Mouse (Mus musculus) cerebellum, adult 2 months (tissue): ENCODE data around the gene Rgs9bp.

Source experiments
- CTCF ChIP-seq: fragments of 200-500 bp; IDR thresholded peaks from 2 replicates; pipeline ENCODE4 v1.5.1; 2011; ENCODE audit warnings: low read depth, mild to moderate bottlenecking, control low read depth, low read length, moderate library complexity, borderline replicate concordance; ENCODE audit not compliant: insufficient read depth
- POLR2A ChIP-seq: fragments of 200-500 bp; IDR thresholded peaks from 2 replicates; pipeline ENCODE4 v1.6.1; 2011; ENCODE audit warnings: low read length, control low read depth, borderline replicate concordance; ENCODE audit not compliant: insufficient read depth

DNA sequence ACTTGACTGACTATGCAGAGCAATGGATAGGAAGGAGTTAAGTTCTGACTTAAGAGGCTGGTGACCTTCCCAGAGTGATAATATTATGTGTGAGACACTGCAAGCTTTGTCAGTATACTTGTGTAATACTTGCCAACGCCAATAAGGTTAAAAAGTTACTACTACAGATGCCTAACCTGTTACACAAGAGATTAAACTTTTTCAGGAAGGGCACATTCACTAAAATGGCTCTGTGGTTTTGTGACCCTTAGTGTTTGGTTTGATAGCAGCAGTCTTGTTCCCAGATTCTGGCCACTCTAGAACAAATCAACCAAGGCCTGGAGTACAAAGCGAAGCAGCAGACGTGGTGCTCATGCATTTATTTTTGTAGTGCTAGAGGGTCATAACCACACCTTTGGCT, 27.8 kb downstream of the Rgs9bp start:
- TF ChIP-seq CTCF (no peak), POLR2A (no peak)
